Mouse (Mus musculus): ENCODE data around the gene Klk4.

DNA sequence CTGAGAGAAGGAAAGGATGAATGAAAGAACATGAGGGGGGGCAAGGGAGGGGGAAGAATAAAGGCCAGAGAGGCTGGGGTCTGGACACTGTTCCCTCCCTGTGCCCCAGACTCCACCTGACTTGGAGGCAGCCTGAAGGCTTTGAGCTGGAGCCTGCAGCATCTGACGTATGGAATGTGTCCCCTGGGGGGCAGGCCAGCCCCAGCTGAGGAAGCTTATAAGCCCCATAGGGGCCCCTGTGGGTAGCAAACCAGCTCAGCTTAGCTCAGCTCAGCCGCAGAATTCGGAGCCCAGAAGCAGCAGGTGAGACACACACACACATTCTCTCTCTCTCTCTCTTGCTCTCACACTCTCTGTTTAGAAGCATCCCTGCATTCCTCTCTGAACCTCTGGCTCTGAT, at the start of gene Klk4:
- no peak for TF ChIP-seq CTCF (IDR thresholded peaks at IDR 0.05; ENCODE audit: borderline replicate concordance, insufficient read depth, low read depth, low read length)
- TF ChIP-seq POLR2A (IDR thresholded peaks at IDR 0.05; ENCODE audit: borderline replicate concordance, insufficient read depth, low read length) = no peak

Measured in cerebellum, adult 2 months (tissue).